Mouse (Mus musculus) heart, postnatal 4 days (tissue): ENCODE measurements around the gene Ppm1b. TPM values are rescaled to one million over a fixed set of nuclear protein-coding genes. Genes with fewer than 3 reads are reported as not detected.
A peak's percentile ranks its signal among the peaks of the same experiment; 100 is the strongest.

Experiments used
- DNase-seq: peaks from one replicate; pipeline ENCODE4 v3.0.0; 2021
- total RNA-seq, 2 experiments: library from RNA; stranded (reverse); gene quantifications; 2 replicates each; pipeline ENCODE4 v1.2.3; 2021

The Ppm1b gene
- total RNA-seq, 2 experiments from 2014 or later = 85.6 to 91.3 TPM

GRCm38 (mm10) chr17:84958411-84958911 lies 1.9 kb downstream of the Ppm1b start:
- DNase-seq = no peak

DNA sequence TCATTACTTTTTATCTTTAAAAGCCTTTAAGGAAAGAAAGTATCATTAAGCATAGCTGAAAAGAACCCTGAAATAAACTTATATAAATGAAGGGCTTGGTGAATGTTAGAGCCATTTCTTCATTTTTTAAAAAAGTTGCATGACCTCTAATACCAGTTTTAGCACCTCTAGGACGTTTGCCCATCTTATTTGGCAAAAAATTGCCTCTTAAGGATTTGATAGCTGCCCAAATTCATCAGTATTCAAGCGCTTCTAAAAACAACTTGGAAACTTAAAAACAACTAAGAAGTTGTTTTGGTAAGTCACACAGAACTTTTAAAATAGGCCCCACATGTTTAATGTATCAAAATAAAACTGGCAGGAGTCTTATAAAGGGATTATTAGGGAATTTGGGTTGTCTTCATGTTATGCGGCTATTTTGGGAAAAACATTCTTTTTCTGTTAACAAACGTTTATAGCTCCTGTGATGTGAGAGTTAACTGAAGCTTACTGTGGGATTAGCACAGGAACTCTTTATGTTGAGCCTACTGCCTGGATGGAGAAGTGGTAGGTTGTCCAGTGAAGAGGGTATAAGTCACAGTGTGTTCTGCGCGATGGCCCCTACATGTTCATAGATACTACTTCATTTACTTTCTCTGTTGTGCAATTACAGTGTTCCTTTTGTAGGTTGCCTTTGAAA lies 2.6 kb downstream of the Ppm1b start:
- DNase-seq = no peak

GRCm38 (mm10) chr17:84959665-84960020 lies 3.1 kb downstream of the Ppm1b start:
- no peak for DNase-seq

DNA sequence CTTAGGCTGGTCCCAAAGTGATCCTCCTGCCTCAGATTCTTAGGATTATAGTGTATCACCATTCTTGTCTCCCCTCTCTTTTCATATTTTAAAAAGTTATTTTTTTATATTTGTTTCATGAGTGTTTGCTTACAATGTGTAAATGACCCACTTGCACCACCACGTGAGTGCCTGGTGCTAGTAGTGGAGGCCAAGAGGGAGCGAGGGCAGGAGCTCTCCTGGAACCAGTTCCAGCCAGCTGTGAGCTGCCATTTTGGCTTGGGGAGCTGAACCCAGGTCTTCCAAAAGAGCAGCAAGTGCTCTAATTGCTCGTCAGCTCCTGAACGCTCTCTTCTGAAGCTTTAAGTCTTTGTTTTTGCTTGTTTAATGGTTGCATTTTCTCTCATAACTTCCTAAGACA lies 3.6 kb downstream of the Ppm1b start:
- DNase-seq = no peak

- no peak for DNase-seq
These were observed 5.5 kb downstream of the Ppm1b start for GRCm38 (mm10) chr17:84962046-84962445.

- DNase-seq = no peak
These were observed 7.1 kb downstream of the Ppm1b start for GRCm38 (mm10) chr17:84963651-84964050.

GRCm38 (mm10) chr17:84966231-84966630 lies 9.7 kb downstream of the Ppm1b start:
- DNase-seq = no peak

- DNase-seq = no peak
These were observed 10.5 kb downstream of the Ppm1b start for GRCm38 (mm10) chr17:84967045-84967444.

DNA sequence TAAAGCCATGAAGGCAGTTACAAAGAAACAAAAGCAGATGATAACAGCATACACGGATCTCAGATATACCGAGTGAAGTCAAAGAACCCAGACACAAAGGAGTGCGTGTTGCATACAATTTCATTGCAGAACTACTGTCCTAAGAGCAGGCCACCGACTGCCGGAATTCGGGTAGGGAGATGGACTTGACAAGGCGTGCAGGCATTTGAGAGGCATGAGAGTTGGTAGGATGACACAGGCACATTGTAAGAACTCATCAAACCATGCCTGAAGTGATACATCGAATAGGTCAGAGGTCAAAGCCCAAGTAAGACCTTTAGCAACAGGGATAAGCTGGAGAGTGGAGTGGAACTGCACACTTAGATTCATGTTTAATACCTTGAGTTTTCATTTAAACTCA lies 13.4 kb downstream of the Ppm1b start:
- no peak for DNase-seq

- no peak for DNase-seq
These were observed 25.2 kb downstream of the Ppm1b start for GRCm38 (mm10) chr17:84981721-84982120.

GRCm38 (mm10) chr17:84982735-84983134 lies 26.2 kb downstream of the Ppm1b start:
- DNase-seq = no peak

GRCm38 (mm10) chr17:84986368-84986767 lies 29.8 kb downstream of the Ppm1b start:
- DNase-seq = no peak

GRCm38 (mm10) chr17:84987834-84988410 lies 31.4 kb downstream of the Ppm1b start:
- no peak for DNase-seq

DNA sequence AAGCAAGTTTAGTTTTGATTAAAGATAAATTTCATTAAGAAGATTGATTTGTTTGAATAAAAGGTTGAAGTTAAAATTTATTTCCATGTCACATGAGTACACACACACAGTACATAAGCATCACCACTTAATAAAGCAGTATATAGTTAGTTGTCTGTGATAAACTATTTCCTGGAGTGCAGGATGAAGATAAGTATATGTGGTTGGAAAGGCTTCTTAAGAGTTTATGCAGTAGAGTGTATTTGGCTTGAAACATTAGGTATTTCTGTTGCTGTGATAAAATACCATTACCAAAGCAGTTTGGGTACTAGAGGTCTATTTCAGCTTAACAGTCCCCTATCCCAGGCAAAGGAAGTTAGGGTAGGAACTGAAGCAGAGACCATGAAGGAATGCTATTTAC lies 32.0 kb downstream of the Ppm1b start:
- DNase-seq = no peak

GRCm38 (mm10) chr17:84995844-84996243 lies 39.3 kb downstream of the Ppm1b start:
- no peak for DNase-seq

DNA sequence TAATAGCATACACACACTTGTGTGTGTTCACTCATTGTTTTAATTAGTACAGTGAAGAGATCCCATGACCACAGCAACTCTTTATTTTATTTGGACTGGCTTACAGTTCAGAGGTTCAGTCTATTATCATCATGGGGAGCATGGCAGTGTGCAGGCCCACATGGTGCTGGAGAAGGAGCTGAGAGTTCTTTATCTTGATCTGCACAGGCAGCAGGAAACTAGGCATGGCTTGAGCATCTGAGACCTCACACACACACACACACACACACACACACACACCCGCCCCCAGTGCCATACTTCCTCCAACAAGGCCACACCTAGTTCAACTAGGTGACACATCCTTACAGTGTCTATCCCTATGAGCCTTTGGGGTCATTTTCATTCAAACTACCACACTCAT lies 41.1 kb downstream of the Ppm1b start:
- no peak for DNase-seq

- no peak for DNase-seq
These were observed 43.1 kb downstream of the Ppm1b start for GRCm38 (mm10) chr17:84999636-85000035.

DNA sequence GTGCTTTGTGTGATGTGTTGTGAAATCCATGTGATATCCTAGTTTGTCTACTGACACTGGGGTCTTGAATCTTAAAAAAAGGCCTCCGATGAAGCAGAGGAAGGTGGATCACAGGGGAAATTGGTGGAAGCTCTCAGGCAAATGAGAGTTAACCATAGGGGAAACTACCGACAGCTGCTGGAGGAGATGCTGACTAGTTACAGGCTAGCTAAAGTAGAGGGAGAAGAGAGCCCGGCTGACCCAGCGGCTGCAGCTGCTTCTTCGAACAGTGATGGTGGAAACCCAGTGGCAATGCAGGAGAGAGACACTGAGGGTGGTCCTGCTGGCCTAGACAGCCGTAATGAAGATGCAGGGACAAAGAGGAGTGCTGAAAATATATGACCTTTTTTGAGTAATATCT lies 56.9 kb downstream of the Ppm1b start:
- DNase-seq = no peak

DNA sequence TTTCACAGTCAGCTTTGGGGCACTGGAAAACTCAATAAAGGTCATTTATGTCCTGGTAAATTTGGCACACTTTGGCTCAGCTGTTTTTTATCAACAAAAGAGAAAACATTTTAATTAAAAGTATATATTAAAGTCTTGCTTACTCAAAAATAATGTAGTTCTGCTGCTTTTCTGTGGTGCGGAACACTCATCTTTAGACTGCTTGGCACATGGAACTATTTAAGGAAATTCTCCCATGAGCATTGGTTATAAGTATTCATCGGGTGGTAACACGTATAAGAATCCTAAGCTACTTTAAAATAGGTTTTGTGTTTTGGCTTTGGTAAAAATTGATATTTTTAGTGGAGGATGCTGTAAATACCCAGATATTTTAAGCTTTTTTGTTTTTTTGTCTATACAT lies 58.1 kb downstream of the Ppm1b start:
- DNase-seq = no peak

DNA sequence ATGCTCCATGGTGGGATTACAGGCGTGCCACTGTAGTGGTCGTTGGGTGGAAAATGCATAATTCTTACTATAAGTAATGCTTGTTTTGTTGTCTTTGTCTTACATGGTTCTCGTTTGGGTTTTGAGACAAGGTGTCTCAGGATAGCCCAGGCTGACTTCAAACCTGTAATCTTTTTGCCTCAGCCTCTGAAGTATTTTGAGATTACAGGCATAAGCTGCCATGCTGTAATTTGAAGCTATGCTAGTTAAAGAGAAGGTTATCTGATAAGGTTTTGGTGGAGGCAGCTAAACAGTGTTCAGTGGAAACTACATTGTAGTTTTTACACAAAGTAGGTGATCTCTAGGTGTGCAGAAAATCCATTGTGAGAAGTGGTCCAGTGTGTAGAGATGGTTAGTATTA lies 61.8 kb downstream of the Ppm1b start:
- no peak for DNase-seq

GRCm38 (mm10) chr17:85018794-85019193 lies 62.3 kb downstream of the Ppm1b start:
- DNase-seq = no peak

DNA sequence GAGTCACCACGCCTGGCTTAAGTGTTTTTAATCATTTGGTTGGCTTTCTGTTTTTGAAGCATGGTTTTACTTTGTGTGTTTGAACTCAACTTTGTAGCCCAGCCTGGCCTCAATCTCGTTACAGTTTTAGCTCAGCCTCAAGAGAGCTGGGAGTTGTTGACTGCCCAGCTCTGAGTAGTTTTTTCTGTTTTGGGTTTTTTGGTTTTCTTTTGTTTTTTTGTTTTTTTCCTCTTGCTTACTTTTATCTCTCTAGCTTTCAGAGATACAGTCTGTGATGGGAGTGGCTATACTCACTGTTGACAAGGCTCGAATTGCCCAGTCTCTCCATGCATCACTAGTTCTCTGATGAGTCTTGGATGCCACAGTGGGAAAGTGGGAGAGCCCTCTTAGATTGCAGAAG lies 63.8 kb downstream of the Ppm1b start:
- DNase-seq = no peak

- DNase-seq = peak; percentile 65
These were observed 67.0 kb downstream of the Ppm1b start for GRCm38 (mm10) chr17:85023247-85024167.
